Mouse (Mus musculus) liver, postnatal 0 days (tissue): Measurements from ENCODE around the gene Por. TPM values are rescaled to one million over a fixed set of nuclear protein-coding genes. Genes with fewer than 3 reads are reported as not detected.

Source experiments
- ATAC-seq: fragments of 200-750 bp; cut with Nextera tagmentation; 2 replicates; pipeline ENCODE4 v1.8.0; 2017; ENCODE audit warnings: mild to moderate bottlenecking, moderate library complexity
- DNase-seq: peaks from one replicate; pipeline ENCODE4 v3.0.0-alpha.2; 2016
- H3K27ac ChIP-seq: fragments of 300-500 bp; sonication (generic); 2 replicates; pipeline ENCODE4 v1.5.1; 2014; ENCODE audit warnings: antibody characterized with exemption, moderate library complexity, mild to moderate bottlenecking, low read depth
- H3K27me3 ChIP-seq: fragments of 300-500 bp; sonication (generic); 2 replicates; pipeline ENCODE4 v1.6.1; 2014; ENCODE audit warnings: low read length, control low read depth, mixed read lengths; ENCODE audit not compliant: insufficient read depth
- H3K36me3 ChIP-seq: fragments of 300-500 bp; sonication (generic); replicated peaks from 2 replicates; pipeline ENCODE4 v1.6.1; 2014; ENCODE audit warnings: mild to moderate bottlenecking, control low read depth, low read length, moderate library complexity, mixed read lengths; ENCODE audit not compliant: insufficient read depth
- H3K4me1 ChIP-seq: fragments of 300-500 bp; sonication (generic); 2 replicates; pipeline ENCODE4 v1.6.1; 2014; ENCODE audit warnings: antibody characterized with exemption, mild to moderate bottlenecking, control low read depth; ENCODE audit not compliant: insufficient read depth
- H3K4me2 ChIP-seq: fragments of 300-500 bp; sonication (generic); 2 replicates; pipeline ENCODE4 v1.6.1; 2014; ENCODE audit warnings: low read depth, mild to moderate bottlenecking, low read length, moderate library complexity, mixed read lengths
- H3K4me3 ChIP-seq: fragments of 300-500 bp; sonication (generic); 2 replicates; pipeline ENCODE4 v1.5.1; 2014; ENCODE audit warnings: low read depth, low read length
- H3K9ac ChIP-seq: fragments of 300-500 bp; sonication (generic); replicated peaks from 2 replicates; pipeline ENCODE4 v1.6.1; 2014; ENCODE audit warnings: mild to moderate bottlenecking, moderate library complexity
- H3K9me3 ChIP-seq: fragments of 300-500 bp; sonication (generic); 2 replicates; pipeline ENCODE4 v1.6.1; 2016; ENCODE audit warnings: mild to moderate bottlenecking, control low read depth, low read length, mixed read lengths
- CTCF ChIP-seq: sonication (generic); IDR thresholded peaks from 2 replicates; pipeline ENCODE4 v1.5.1; 2016; ENCODE audit warnings: antibody characterized with exemption, low read depth
- EP300 ChIP-seq: IDR thresholded peaks from 2 replicates; pipeline ENCODE4 v1.6.1; 2016; ENCODE audit warnings: antibody characterized with exemption, low read depth, mild to moderate bottlenecking
- WGBS: fragments of 180-500 bp; shearing (Covaris S2); extraction: QIAGEN DNeasy Blood & Tissue Kit; methylation state at CpG from one replicate; pipeline ENCODE4 v1.1.7; 2014; ENCODE audit not compliant: insufficient replicate concordance; 5-methylcytosine and 5-hydroxymethylcytosine counted together
- polyA plus RNA-seq: library from polyadenylated mRNA; unstranded; fragments of >200 nt; fragmentation: Nextera tagmentation; extraction: Ambion mirVana; gene quantifications from 2 replicates; pipeline ENCODE4 v1.2.1, GENCODE M21; 2015

Por gene
- polyA plus RNA-seq, 1 experiment from 2014 or later = 303 TPM

DNA sequence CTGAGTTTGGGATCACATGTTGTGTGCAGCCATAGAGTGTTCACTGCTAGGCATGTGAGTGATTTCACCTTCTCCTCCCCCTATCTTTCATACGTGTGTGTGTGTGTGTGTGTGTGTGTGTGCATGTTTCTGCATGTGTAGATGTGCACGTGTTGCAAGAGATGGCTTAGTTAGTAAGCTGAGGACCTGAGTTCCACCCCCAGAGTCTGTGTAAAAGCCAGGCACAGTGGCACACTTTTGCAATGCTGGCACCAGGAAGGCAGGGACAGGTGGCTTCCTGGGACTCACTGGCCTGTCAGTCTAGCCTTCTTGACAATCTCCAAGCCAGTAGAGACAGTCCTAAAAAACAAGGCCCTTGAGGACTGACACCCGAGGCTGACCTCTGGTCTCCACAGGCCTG lies 95.1 kb downstream of the Por start:
- H3K4me3 ChIP-seq = no peak overlapping the region
- 66% methylated on average over 3 of the region's 3 CpGs for WGBS
- H3K27me3 ChIP-seq = no peaks in the 10 kb centered on the region
- ATAC-seq (no peak), DNase-seq (no peak)
- no peaks in the 10 kb centered on the region for H3K4me1 ChIP-seq
- H3K9ac ChIP-seq = no peak overlapping the region
- H3K9me3 ChIP-seq = peaks cover 3% of the 10 kb centered on the region; the same call in 1 of the 2 replicates
- H3K36me3 ChIP-seq = no peaks in the 10 kb centered on the region
- TF ChIP-seq EP300 (no peak), CTCF (no peak)
- no peak overlapping the region for H3K4me2 ChIP-seq
- no peak overlapping the region for H3K27ac ChIP-seq

DNA sequence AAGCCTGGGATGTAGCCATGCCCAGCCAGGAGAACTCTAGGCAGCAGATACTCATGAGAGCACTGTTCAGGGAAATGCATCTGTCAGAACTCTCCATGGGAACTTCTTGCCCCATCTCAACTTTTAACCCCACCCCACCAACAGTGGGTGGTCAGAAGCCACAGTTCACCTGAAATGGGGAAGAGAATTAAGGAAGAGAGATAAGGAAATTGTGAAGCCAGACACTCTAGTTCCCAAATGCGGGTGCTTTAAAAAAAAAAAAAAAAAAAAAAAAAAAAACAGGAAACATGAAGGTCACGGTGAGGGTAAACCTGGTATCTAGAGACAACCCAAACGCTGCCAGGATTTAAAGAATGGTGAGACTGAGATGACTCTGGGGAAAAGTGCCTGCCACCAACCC lies 102.7 kb downstream of the Por start:
- no peaks in the 10 kb centered on the region for H3K9me3 ChIP-seq

DNA sequence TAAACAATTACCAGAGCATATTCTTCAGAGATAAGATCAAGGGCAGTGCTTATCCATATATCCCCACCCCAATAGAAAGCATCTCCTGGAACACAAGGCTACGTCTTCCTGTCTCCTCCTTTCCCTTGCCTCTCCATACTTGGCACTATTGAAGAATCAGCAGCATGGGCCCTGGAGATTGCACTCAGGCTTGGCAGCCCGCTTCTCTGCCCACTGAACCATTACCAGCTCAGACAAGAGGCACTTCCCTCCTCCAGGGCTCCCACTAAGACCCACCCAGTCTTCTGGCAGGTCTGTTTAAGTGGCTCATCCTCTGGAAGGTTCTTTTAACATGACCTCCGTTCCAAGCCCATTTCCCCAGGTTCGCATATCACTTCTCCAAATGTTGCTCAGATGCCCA lies 106.7 kb downstream of the Por start:
- H3K27ac ChIP-seq = no peak overlapping the region
- no peaks in the 10 kb centered on the region for H3K9me3 ChIP-seq
- H3K9ac ChIP-seq = no peak overlapping the region
- no peak overlapping the region for H3K4me3 ChIP-seq
- WGBS = 85% methylated on average over 4 of the region's 4 CpGs
- no peak for DNase-seq
- H3K27me3 ChIP-seq = no peaks in the 10 kb centered on the region
- H3K36me3 ChIP-seq = no peaks in the 10 kb centered on the region
- no peak overlapping the region for H3K4me2 ChIP-seq
- no peak for TF ChIP-seq CTCF
- TF ChIP-seq EP300 = no peak
- no peak for ATAC-seq
- peaks cover 40% of the 10 kb centered on the region for H3K4me1 ChIP-seq

More for the DNA sequence above, 102.7 kb downstream of the Por start:
- no peak overlapping the region for H3K27ac ChIP-seq
- H3K9ac ChIP-seq = no peak overlapping the region
- peaks cover 18% of the 10 kb centered on the region for H3K4me1 ChIP-seq
- no peak for ATAC-seq
- H3K4me2 ChIP-seq = 0 out of 2 replicates have a peak overlapping the region, but pooled peaks have one; percentile 9
- no peak for DNase-seq
- no peaks in the 10 kb centered on the region for H3K27me3 ChIP-seq
- 13% methylated on average over 3 of the region's 3 CpGs for WGBS
- no peak overlapping the region for H3K4me3 ChIP-seq
- TF ChIP-seq CTCF = no peak
- TF ChIP-seq EP300 = no peak
- H3K36me3 ChIP-seq = no peaks in the 10 kb centered on the region

DNA sequence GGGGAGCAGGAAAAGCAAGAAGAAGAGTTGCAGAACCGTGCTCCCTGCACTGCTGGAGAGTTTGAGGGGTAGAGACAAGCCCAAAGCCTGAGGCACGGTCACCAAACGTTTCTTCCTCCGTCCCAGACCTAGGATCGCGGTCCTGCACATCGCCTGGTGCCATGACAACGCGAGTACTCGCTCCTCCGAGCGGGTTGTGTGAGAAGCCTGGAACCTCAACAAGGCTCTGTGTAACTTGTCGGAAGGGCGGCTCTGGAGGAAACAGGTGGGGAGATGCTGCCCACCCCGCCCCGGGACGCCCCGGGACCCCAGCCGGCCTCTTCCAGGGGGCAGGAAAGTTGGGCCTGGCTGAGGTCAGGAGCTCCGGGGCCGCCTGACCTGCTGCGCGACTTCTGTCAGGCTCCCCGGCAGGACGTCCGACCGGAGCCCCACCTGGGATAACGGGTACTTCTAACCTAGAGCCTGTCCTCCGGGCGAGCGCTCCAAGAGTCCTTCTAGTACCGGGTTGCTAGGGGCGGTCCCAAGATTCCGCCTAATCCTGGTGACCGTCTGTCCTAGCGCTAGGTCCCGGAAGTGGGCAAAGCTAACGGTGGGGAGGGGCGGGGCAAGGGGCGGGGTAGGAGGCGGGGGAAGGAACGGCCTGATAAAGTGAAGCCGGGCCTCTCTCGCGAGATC lies 108.1 kb downstream of the Por start, which contains the start of gene Styxl1:
TSS of gene Styxl1 (minus strand) at position 590 of the 675 bp plus-strand sequence.
- peak within 1 kb of the TSS; percentile 94 for H3K4me2 ChIP-seq
- H3K4me3 ChIP-seq = peak within 1 kb of the TSS; percentile 92
- H3K27ac ChIP-seq = peak within 1 kb of the TSS; percentile 98
- DNase-seq (no peak), ATAC-seq (peak; percentile 22)
- H3K36me3 ChIP-seq = peaks cover 2% of the 10 kb centered on the region; the same call in 1 of the 2 replicates
- H3K4me1 ChIP-seq = peaks cover 38% of the 10 kb centered on the region
- 0% methylated on average over 44 of the region's 45 CpGs for WGBS
- TF ChIP-seq EP300 (no peak), CTCF (no peak)
- H3K9me3 ChIP-seq = no peaks in the 10 kb centered on the region
- no peaks in the 10 kb centered on the region for H3K27me3 ChIP-seq
- H3K9ac ChIP-seq = peak within 1 kb of the TSS; percentile 94

DNA sequence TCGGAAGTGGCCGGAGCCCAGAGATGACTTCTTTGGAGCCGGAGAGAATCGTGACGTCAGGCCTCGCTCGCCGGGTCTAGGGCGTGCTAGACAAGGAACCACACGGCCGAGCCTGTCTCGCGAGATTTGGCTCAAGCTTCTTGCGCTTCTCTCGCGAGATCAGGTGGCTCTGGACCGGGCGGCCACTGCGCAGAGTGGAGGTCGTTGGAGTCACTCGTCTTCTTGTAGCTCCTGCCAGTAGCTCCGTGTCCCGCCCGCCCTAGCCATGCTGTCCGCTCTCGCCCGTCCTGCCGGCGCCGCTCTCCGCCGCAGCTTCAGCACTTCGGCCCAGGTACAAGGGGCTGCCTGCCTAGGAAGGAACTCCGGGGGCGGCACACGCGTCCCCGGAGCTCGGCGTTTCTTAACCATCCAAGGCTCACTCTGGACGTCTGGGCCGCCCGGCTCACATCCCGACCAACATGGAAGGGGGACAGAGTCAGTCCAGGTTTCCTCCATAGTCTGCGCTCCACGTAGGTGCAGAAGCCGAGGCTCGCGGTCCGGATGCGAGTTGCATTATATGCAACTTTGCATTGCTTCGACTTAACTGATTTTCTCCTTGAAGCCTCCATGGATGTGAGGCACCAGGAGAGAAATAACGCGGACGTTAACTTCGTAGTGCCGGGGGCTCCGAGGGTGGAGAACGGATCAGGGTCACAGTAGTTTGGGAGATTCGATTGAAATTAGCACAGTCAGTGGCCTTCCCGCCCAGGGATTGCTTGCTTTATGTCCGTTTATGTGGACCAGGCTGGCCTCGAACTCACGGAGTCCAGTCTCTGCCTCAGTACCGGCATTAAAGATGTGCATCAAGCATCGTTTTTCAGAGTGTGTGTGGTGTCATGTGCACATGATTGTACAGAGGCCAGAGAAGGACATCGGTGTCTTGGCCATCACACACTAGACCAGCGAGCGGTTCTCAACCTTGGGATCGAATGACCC lies 108.9 kb downstream of the Por start, which contains the start of gene Mdh2:
TSS of gene Mdh2 (plus strand) at position 10 of the 975 bp plus-strand sequence.
- peaks cover 38% of the 10 kb centered on the region for H3K4me1 ChIP-seq
- H3K9ac ChIP-seq = peak within 1 kb of the TSS; percentile 94
- H3K36me3 ChIP-seq = peaks cover 10% of the 10 kb centered on the region
- H3K4me2 ChIP-seq = peak within 1 kb of the TSS; percentile 94
- H3K9me3 ChIP-seq = no peaks in the 10 kb centered on the region
- ATAC-seq (peak; percentile 95), DNase-seq (peak; percentile 100)
- H3K4me3 ChIP-seq = peak within 1 kb of the TSS; percentile 92
- TF ChIP-seq CTCF = no peak
- TF ChIP-seq EP300 = peak; percentile 94
- WGBS = 1% methylated on average over 69 of the region's 70 CpGs
- H3K27ac ChIP-seq = peak within 1 kb of the TSS; percentile 98
- H3K27me3 ChIP-seq = no peaks in the 10 kb centered on the region

DNA sequence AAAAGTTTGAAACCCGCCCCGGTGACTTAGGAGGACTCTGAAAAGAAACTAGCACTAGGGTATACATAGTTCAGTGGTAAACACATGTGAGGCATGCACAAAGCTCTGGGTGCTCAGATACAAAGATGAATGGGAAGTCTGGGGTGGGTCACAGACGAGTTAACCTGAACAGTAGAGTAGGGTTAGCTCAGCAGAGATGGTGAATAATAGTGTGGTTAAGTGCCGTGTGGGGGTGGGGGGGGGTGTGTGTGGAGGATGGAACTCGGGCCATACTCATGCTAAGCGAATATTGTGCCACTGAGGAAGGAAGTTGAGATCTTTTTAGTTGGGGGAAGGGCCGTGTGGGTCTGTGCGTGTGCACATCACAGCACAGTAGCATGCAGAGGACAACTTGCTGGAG lies 110.5 kb downstream of the Por start:
- peak overlapping the region; percentile 89 for H3K4me2 ChIP-seq
- peaks cover 29% of the 10 kb centered on the region for H3K4me1 ChIP-seq
- no peak overlapping the region for H3K4me3 ChIP-seq
- TF ChIP-seq CTCF (no peak), EP300 (no peak)
- H3K36me3 ChIP-seq = peaks cover 25% of the 10 kb centered on the region
- H3K27ac ChIP-seq = no peak overlapping the region
- DNase-seq (no peak), ATAC-seq (no peak)
- H3K9ac ChIP-seq = peak overlapping the region; percentile 3; the same call in 1 of the 2 replicates
- no peaks in the 10 kb centered on the region for H3K9me3 ChIP-seq
- no peaks in the 10 kb centered on the region for H3K27me3 ChIP-seq
- 47% methylated on average over 8 of the region's 8 CpGs for WGBS
